Comparison of ENCODE assay signal across 8 mouse cellular contexts in the genomic region with DNA sequence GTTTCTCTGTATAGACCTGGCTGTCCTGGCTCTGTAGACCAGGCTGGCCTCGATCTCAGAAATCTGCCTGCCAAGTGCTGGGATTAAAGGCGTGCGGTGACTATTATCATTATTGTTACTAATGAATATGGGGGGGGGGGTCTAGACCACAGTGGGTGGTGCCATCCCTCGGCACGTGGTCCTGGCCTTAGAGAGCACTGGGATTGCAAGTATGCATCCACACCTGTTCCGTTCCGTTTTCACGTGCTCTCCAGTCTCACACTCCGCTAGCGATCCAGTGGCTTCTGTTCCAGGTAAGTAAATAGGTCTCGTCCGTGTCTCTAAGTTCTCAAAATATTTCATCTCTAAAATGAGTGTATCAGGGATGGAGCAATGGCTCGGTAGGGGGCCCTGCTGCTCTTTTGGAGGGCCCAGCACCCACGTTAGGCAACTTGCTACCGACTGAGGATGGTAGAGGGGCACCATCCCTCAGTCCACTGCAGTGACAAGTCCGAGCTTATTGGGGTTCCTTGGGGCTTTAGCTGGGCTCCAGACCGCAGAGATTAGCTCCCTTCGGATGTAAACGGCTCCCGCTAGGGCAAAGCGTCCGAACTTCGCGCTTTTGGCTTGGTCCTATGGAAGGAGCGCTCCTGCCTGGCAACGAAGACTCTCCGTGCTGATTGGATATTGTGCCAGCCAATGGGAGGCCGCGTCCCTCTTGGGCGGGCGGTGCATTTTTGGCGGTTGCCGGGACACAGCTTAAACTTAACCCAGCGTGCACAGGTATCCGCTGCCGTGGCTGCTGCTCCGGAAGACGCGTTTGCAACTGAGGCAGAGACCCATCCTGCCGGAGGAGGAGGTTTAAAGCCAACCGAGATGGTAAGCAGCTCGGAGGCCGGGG. TPM values are rescaled to one million over a fixed set of nuclear protein-coding genes. Genes with fewer than 3 reads are reported as not detected.
DNase-seq lines count a peak whose midpoint lies in the region; ATAC-seq and TF ChIP-seq lines count a peak whose summit lies in the region.

A gene (plus strand): TSS at position 190 of the 880 bp plus-strand sequence.

- peak within 1 kb of the TSS; percentile 69 for H3K9ac ChIP-seq in kidney, embryonic 14.5 days (ENCODE audit: low read depth, low read length)
- H3K9ac ChIP-seq in limb, embryonic 15.5 days: peak within 1 kb of the TSS; percentile 52

- no peaks in the 10 kb centered on the region for H3K9me3 ChIP-seq in kidney, embryonic 14.5 days (ENCODE audit: control insufficient read depth, low read length)
- H3K9me3 ChIP-seq in limb, embryonic 15.5 days: no peaks in the 10 kb centered on the region

- no peaks in the 10 kb centered on the region for H3K27me3 ChIP-seq in kidney, embryonic 14.5 days (ENCODE audit: control insufficient read depth, insufficient read depth, low read length)
- no peaks in the 10 kb centered on the region for H3K27me3 ChIP-seq in limb, embryonic 15.5 days

- TF ChIP-seq POLR2A in bone marrow macrophage, adult 2 months (IDR thresholded peaks at IDR 0.05; ENCODE audit: borderline replicate concordance, low read depth, low read length): no peak
- peak; percentile 53 for TF ChIP-seq POLR2A in embryonic fibroblast, embryonic 13.5 days (IDR thresholded peaks at IDR 0.05; ENCODE audit: low read depth, low read length)

- H3K36me3 ChIP-seq in kidney, embryonic 14.5 days (ENCODE audit: control insufficient read depth, insufficient read depth, low read length): no peaks in the 10 kb centered on the region
- 0 out of 2 replicates have a peak, but pooled peaks cover 3% of the 10 kb centered on the region for H3K36me3 ChIP-seq in limb, embryonic 15.5 days

- H3K4me3 ChIP-seq in bone marrow macrophage, adult 2 months (ENCODE audit: insufficient read depth, low read length): peak within 1 kb of the TSS; percentile 77
- peak within 1 kb of the TSS; percentile 89 for H3K4me3 ChIP-seq in embryonic fibroblast, embryonic 13.5 days (ENCODE audit: insufficient read depth, low read length)
- H3K4me3 ChIP-seq in kidney, embryonic 14.5 days (ENCODE audit: low read length): peak within 1 kb of the TSS; percentile 66
- H3K4me3 ChIP-seq in limb, embryonic 15.5 days: peak within 1 kb of the TSS; percentile 63

- WGBS in kidney, embryonic 14.5 days: 2% methylated on average over 43 of the region's 43 CpGs
- WGBS in limb, embryonic 15.5 days: 2% methylated on average over 43 of the region's 43 CpGs

- ATAC-seq in kidney, embryonic 14.5 days (ENCODE audit: low FRiP score, low TSS enrichment): peak; percentile 100
- ATAC-seq in limb, embryonic 15.5 days (ENCODE audit: insufficient number of reproducible peaks, low FRiP score, low TSS enrichment, low read depth): peak; percentile 95

- peak within 1 kb of the TSS; percentile 90 for H3K4me2 ChIP-seq in kidney, embryonic 14.5 days (replicated peaks; ENCODE audit: low read depth, low read length)
- H3K4me2 ChIP-seq in limb, embryonic 15.5 days: peak within 1 kb of the TSS; percentile 98

- TF ChIP-seq CTCF in bone marrow macrophage, adult 2 months (IDR thresholded peaks at IDR 0.05; ENCODE audit: low read depth, low read length): no peak
- TF ChIP-seq CTCF in embryonic fibroblast, embryonic 13.5 days (IDR thresholded peaks at IDR 0.05; ENCODE audit: borderline replicate concordance, insufficient read depth, low read length): no peak

- DNase-seq in A20 (ENCODE audit: low read depth, low spot score): peak; percentile 95
- DNase-seq in heart, adult 9 months (ENCODE audit: low spot score in 2 of 2): peak; percentile 93 to 94
- DNase-seq in monocyte, adult 2 months (ENCODE audit: low read depth in 1 of 2, low spot score in 2 of 2): peak; percentile 73 to 76
- DNase-seq in spleen, postnatal 36 days (ENCODE audit: low spot score in 2 of 2): peak; percentile 91 to 93

- H3K4me1 ChIP-seq in bone marrow macrophage, adult 2 months (ENCODE audit: control insufficient read depth, insufficient read depth, low read length): peaks cover 4% of the 10 kb centered on the region
- H3K4me1 ChIP-seq in embryonic fibroblast, embryonic 13.5 days (ENCODE audit: control insufficient read depth, insufficient read depth, low read length): peaks cover 3% of the 10 kb centered on the region
- no peaks in the 10 kb centered on the region for H3K4me1 ChIP-seq in kidney, embryonic 14.5 days (ENCODE audit: control insufficient read depth, insufficient read depth, low read length)
- peaks cover 10% of the 10 kb centered on the region for H3K4me1 ChIP-seq in limb, embryonic 15.5 days

- no peak within 1 kb of the TSS for H3K27ac ChIP-seq in bone marrow macrophage, adult 2 months (ENCODE audit: insufficient read depth, low read depth, low read length)
- no peak within 1 kb of the TSS for H3K27ac ChIP-seq in embryonic fibroblast, embryonic 13.5 days (ENCODE audit: insufficient read depth, low read length)
- H3K27ac ChIP-seq in kidney, embryonic 14.5 days (ENCODE audit: low read depth, low read length): peak within 1 kb of the TSS; percentile 48; the same call in 1 of the 2 replicates
- H3K27ac ChIP-seq in limb, embryonic 15.5 days: no peak within 1 kb of the TSS

RNA-seq across cellular contexts. Expression of the gene that starts here (rescaled TPM):
- 3.8 and 7.3 TPM in 2 replicates for polyA plus RNA-seq in bone marrow macrophage, adult 2 months (2012; ENCODE audit: insufficient read depth, insufficient read length, missing spikeins)
- 6.0 and 10.5 TPM in 2 replicates for polyA plus RNA-seq in embryonic fibroblast, embryonic 13.5 days (2011; ENCODE audit: insufficient read length, low read depth, missing spikeins)
- polyA plus RNA-seq in kidney, embryonic 14.5 days (2014; fragmentation: Nextera tagmentation; extraction: Ambion mirVana): 37.4 and 42.3 TPM in 2 replicates
- 18.7 and 18.9 TPM in 2 replicates for polyA plus RNA-seq in limb, embryonic 15.5 days (2015; fragmentation: Nextera tagmentation; extraction: Ambion mirVana)
